Mouse (Mus musculus) liver, postnatal 0 days (tissue): ENCODE measurements at regions not wholly inside any gene's neighbourhood (a gene's known extent, or its start where the extent isn't known, plus 50 kb on each side); places are given as distances from the start of the nearest gene placed in this dataset.

Source experiments
- CTCF ChIP-seq: sonication (generic); IDR thresholded peaks from 2 replicates; pipeline ENCODE4 v1.5.1; 2016; ENCODE audit warnings: antibody characterized with exemption, low read depth
- EP300 ChIP-seq: IDR thresholded peaks from 2 replicates; pipeline ENCODE4 v1.6.1; 2016; ENCODE audit warnings: antibody characterized with exemption, low read depth, mild to moderate bottlenecking

- no peak for TF ChIP-seq CTCF
- no peak for TF ChIP-seq EP300
These were observed 268.8 kb downstream of the Gm9195 start for GRCm38 (mm10) chr14:72222836-72223235.
